Mouse (Mus musculus) hindbrain, embryonic 16.5 days (tissue): ENCODE measurements at regions not wholly inside any gene's neighbourhood (a gene's known extent, or its start where the extent isn't known, plus 50 kb on each side); places are given as distances from the start of the nearest gene placed in this dataset.
A peak's percentile ranks its signal among the peaks of the same experiment; 100 is the strongest.

Experiments used
- ATAC-seq: fragments of 200-750 bp; cut with Nextera tagmentation; 2 replicates; pipeline ENCODE4 v1.8.0; 2017; ENCODE audit warnings: moderate TSS enrichment, moderate library complexity
- H3K27ac ChIP-seq: fragments of 300-500 bp; sonication (generic); 2 replicates; pipeline ENCODE4 v1.5.1; 2014; ENCODE audit warnings: low read depth, mild to moderate bottlenecking, control low read depth, low read length, moderate library complexity
- H3K27me3 ChIP-seq: fragments of 300-500 bp; sonication (generic); replicated peaks from 2 replicates; pipeline ENCODE4 v1.6.1; 2014; ENCODE audit warnings: low read length; ENCODE audit not compliant: control insufficient read depth, insufficient read depth
- H3K36me3 ChIP-seq: fragments of 300-500 bp; sonication (generic); 2 replicates; pipeline ENCODE4 v1.6.1; 2014; ENCODE audit warnings: mild to moderate bottlenecking, low read length, moderate library complexity, mixed read lengths; ENCODE audit not compliant: control insufficient read depth, insufficient read depth
- H3K4me1 ChIP-seq: fragments of 300-500 bp; sonication (generic); 2 replicates; pipeline ENCODE4 v1.6.1; 2014; ENCODE audit warnings: low read depth, low read length; ENCODE audit not compliant: control insufficient read depth, insufficient read depth
- H3K4me2 ChIP-seq: fragments of 300-500 bp; sonication (generic); 2 replicates; pipeline ENCODE4 v1.6.1; 2014; ENCODE audit warnings: mild to moderate bottlenecking, low read length, control low read depth, moderate library complexity
- H3K4me3 ChIP-seq: fragments of 300-500 bp; sonication (generic); 2 replicates; pipeline ENCODE4 v1.5.1; 2014; ENCODE audit warnings: mild to moderate bottlenecking, low read length, control low read depth, moderate library complexity
- H3K9ac ChIP-seq: fragments of 300-500 bp; sonication (generic); 2 replicates; pipeline ENCODE4 v1.6.1; 2014; ENCODE audit warnings: low read depth, mild to moderate bottlenecking, control low read depth, low read length, moderate library complexity
- H3K9me3 ChIP-seq: fragments of 300-500 bp; sonication (generic); 2 replicates; pipeline ENCODE4 v1.6.1; 2014; ENCODE audit warnings: mild to moderate bottlenecking, low read length, moderate library complexity; ENCODE audit not compliant: control insufficient read depth
- WGBS: fragments of 180-500 bp; shearing (Covaris S2); extraction: QIAGEN DNeasy Blood & Tissue Kit; methylation state at CpG from one replicate; pipeline ENCODE4 v1.1.7; 2014; 5-methylcytosine and 5-hydroxymethylcytosine counted together

DNA sequence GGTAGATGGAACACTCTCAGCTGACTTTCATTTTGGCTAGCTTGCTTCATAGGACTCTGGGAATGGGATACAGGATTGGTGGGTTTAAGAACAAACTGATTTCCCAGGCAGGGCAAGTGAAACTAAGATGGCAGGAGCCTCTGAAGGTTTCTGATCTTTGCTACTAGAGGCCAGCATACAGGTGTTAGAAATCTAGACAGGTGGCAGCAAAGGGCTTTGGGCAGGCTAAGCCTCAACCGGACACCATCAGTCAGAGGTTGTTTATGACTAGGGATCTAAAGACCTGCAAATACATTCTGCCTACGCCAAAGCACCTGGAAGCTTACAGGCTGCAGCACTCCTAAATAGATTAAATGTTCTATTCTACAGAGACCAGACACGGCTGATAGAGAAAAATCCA, 2233.4 kb downstream of the 4930444P10Rik start:
- Histone ChIP-seq H3K36me3 (no peaks in the 10 kb centered on the region), H3K9me3 (no peaks in the 10 kb centered on the region), H3K9ac (no peak overlapping the region), H3K27ac (no peak overlapping the region), H3K27me3 (no peaks in the 10 kb centered on the region), H3K4me3 (no peak overlapping the region), H3K4me2 (no peak overlapping the region), H3K4me1 (peaks cover 4% of the 10 kb centered on the region; the same call in 1 of the 2 replicates)
- ATAC-seq: no peak
- WGBS: 69% methylated on average over 3 of the region's 3 CpGs

DNA sequence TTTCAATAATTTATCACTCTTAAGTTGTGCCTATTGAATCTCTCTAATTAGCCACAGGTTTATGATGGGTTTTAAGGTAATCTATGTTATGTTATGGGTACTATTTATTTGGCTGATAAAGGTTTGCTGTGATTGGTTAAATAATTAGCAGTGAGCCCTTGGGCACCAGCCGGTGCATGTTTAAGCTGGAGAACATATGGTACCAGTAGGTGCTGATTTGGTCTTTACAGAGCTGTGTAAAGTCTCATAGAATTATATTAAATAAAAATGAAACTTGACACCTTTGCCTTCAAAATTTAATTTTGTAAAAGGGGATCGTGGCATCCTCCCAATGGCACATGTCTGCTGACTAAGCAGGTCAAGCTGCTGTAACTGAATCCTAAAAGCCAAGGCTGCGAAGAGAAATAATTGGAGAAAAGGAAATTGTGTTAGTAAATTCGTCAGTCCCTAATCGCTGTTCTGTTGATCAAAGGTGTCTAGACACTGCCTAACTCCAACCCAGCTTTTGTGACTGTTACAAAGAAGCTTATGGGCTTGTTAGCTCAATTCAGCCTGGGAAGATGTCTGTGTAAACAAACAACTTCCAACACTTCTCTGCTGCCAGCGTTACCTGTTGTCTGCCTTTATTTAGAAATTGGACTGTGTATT, 2234.6 kb downstream of the 4930444P10Rik start:
- Histone ChIP-seq H3K27me3 (no peaks in the 10 kb centered on the region), H3K4me1 (peaks cover 4% of the 10 kb centered on the region; the same call in 1 of the 2 replicates), H3K27ac (no peak overlapping the region), H3K36me3 (no peaks in the 10 kb centered on the region), H3K4me2 (no peak overlapping the region), H3K9ac (no peak overlapping the region), H3K9me3 (no peaks in the 10 kb centered on the region), H3K4me3 (no peak overlapping the region)
- no peak for ATAC-seq
- 55% methylated on average over 6 of the region's 6 CpGs for WGBS

DNA sequence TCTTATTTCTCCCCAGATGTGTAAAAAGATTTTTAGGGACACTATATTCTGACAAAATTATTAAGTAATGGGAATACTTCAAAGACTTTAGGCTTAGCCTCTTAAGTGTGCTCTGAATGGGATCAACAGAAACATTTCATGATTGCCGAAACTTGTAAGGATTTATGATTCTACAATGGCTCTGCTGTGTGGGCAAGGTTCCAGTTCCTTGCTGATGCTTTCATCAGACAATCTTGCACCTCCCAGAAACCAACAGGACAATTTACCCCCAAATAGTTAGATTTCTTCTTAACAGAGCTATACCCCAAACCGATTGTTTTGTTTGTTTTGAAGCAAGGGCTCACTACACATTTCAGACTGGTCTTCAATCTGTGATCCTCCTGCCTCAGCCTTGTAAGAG, 2236.1 kb downstream of the 4930444P10Rik start:
- 89% methylated on average over 2 of the region's 2 CpGs for WGBS
- peaks cover 4% of the 10 kb centered on the region; the same call in 1 of the 2 replicates for H3K4me1 ChIP-seq
- no peak overlapping the region for H3K4me3 ChIP-seq
- no peak overlapping the region for H3K9ac ChIP-seq
- H3K27ac ChIP-seq: no peak overlapping the region
- H3K27me3 ChIP-seq: no peaks in the 10 kb centered on the region
- no peak for ATAC-seq
- H3K9me3 ChIP-seq: no peaks in the 10 kb centered on the region
- H3K4me2 ChIP-seq: no peak overlapping the region
- no peaks in the 10 kb centered on the region for H3K36me3 ChIP-seq

DNA sequence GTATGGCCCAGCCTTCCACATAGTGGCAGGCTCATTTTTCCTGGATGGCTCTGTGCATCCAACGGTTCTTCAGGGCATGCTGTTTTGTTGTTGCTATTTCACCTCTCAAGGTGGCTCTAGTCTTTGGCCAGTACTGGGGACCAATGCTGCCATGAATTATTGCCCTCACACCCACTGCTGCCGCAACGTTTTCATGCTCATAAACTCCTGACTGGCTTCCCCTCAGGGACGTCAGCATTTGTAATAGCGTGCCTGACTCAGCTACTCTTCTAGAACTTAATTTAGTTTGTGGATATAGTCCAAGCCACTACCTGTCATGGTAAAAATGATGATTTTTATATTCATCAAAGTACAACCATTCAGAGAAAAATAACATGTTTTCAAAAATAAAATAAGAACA, 2242.0 kb downstream of the 4930444P10Rik start:
- H3K9me3 ChIP-seq: no peaks in the 10 kb centered on the region
- H3K27me3 ChIP-seq: no peaks in the 10 kb centered on the region
- no peak overlapping the region for H3K4me2 ChIP-seq
- ATAC-seq: no peak
- H3K4me3 ChIP-seq: no peak overlapping the region
- H3K4me1 ChIP-seq: no peaks in the 10 kb centered on the region
- H3K36me3 ChIP-seq: no peaks in the 10 kb centered on the region
- H3K9ac ChIP-seq: no peak overlapping the region
- no peak overlapping the region for H3K27ac ChIP-seq
- 76% methylated on average over 5 of the region's 5 CpGs for WGBS

- Histone ChIP-seq H3K4me2 (no peak overlapping the region), H3K27me3 (no peaks in the 10 kb centered on the region), H3K4me3 (no peak overlapping the region), H3K27ac (no peak overlapping the region), H3K36me3 (no peaks in the 10 kb centered on the region), H3K9me3 (no peaks in the 10 kb centered on the region), H3K4me1 (no peaks in the 10 kb centered on the region), H3K9ac (no peak overlapping the region)
- 66% methylated on average over 4 of the region's 4 CpGs for WGBS
- no peak for ATAC-seq
Measured at GRCm38 (mm10) chr1:13849071-13849470, 2244.1 kb downstream of the 4930444P10Rik start.

DNA sequence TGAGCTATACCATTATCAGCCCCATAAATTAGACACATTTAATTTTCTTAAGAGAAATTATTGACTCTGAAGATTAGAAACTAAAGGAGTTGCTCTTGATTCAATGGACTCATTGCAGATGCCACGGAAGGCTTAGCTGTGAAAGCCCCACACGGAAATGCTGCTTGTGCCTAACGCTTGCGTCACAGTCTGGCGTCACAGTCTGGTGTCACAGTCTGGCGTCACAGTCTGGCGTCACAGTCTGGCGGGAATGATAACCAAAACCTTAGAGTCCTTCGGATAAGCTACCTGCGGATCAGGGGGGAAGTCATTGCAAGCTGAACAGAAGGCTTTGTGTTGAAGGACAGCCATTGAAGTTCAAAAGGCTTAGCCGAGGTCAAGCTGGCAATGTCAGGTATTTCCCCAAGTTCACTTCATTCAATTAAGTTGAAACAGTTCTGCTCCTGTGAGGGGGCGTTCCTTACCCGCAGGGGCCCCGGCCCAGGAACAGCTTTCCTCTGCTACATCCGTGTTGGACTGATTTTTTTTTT, 2246.7 kb downstream of the 4930444P10Rik start:
- no peaks in the 10 kb centered on the region for H3K4me1 ChIP-seq
- H3K4me2 ChIP-seq: no peak overlapping the region
- H3K27ac ChIP-seq: no peak overlapping the region
- H3K36me3 ChIP-seq: no peaks in the 10 kb centered on the region
- no peak overlapping the region for H3K9ac ChIP-seq
- WGBS: 83% methylated on average over 15 of the region's 15 CpGs
- H3K27me3 ChIP-seq: no peaks in the 10 kb centered on the region
- H3K4me3 ChIP-seq: no peak overlapping the region
- ATAC-seq: no peak
- H3K9me3 ChIP-seq: no peaks in the 10 kb centered on the region

GRCm38 (mm10) chr1:13840309-13840622, 2252.9 kb downstream of the 4930444P10Rik start:
- no peak overlapping the region for H3K4me2 ChIP-seq
- H3K27me3 ChIP-seq: no peaks in the 10 kb centered on the region
- no peaks in the 10 kb centered on the region for H3K36me3 ChIP-seq
- H3K9ac ChIP-seq: no peak overlapping the region
- H3K9me3 ChIP-seq: no peaks in the 10 kb centered on the region
- ATAC-seq: peak; percentile 27; the same call in 1 of the 2 replicates
- 91% methylated on average over 1 of the region's 1 CpGs for WGBS
- no peaks in the 10 kb centered on the region for H3K4me1 ChIP-seq
- no peak overlapping the region for H3K27ac ChIP-seq
- H3K4me3 ChIP-seq: no peak overlapping the region

- Histone ChIP-seq H3K27me3 (no peaks in the 10 kb centered on the region), H3K4me1 (no peaks in the 10 kb centered on the region), H3K9me3 (no peaks in the 10 kb centered on the region), H3K4me3 (no peak overlapping the region), H3K27ac (no peak overlapping the region), H3K9ac (no peak overlapping the region), H3K36me3 (no peaks in the 10 kb centered on the region), H3K4me2 (no peak overlapping the region)
- 69% methylated on average over 11 of the region's 11 CpGs for WGBS
- ATAC-seq: no peak
Measured at GRCm38 (mm10) chr1:13839619-13840308, 2253.4 kb downstream of the 4930444P10Rik start.

DNA sequence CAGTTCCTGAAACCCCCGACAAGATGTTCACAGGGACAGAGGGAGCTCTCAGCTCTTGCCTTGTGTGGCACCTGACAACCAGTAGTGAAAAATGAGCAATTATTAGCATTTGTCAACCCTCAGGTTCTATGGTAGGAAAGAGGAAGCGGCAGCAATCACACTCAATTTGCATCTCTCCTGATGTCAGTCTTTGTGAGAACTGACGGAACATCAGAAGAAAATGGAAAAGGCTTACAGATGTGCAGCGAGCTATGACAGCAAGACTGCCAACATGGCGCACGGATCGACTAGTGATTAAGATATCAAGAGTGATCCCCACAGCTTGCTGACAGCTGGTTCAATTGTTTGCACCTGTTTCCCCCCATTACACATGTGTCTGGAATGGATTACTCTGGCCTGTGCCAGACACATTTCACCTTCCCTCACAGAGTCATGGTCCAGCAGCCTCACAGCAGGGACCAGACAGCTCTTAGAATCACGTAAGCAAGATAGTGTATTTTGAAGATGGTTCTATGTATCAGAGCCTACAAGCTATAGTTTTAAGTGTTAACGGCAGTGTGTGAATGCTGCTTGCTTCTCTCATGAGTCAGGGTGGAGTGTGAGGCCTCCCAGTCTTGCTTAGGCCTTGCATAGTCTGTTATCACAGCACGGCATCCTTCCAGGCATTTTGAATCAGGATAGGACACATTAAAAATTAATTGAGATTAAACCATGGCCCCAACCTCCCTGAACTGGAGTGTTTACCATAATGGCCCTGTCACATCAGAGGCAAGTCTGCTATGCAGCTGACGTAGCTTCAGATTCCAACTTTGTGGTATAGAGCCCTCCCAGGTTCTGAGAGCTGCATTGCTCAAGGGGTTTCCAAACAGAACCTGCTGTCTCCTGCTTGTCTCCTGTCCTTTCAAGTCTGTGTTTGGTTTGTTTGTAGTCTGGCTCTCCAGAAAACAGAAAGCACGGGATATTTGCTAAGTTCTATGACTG, 2258.0 kb downstream of the 4930444P10Rik start:
- no peaks in the 10 kb centered on the region for H3K36me3 ChIP-seq
- H3K27ac ChIP-seq: no peak overlapping the region
- no peaks in the 10 kb centered on the region for H3K9me3 ChIP-seq
- H3K4me3 ChIP-seq: no peak overlapping the region
- no peaks in the 10 kb centered on the region for H3K27me3 ChIP-seq
- H3K4me1 ChIP-seq: no peaks in the 10 kb centered on the region
- 53% methylated on average over 12 of the region's 12 CpGs for WGBS
- H3K9ac ChIP-seq: no peak overlapping the region
- ATAC-seq: peak; percentile 80
- no peak overlapping the region for H3K4me2 ChIP-seq
